Mouse (Mus musculus) erythroblast, embryonic 14.5 days (primary cell): ENCODE data around the gene Fbxl19.

Experiments
- GATA1 ChIP-seq: IDR thresholded peaks from 2 replicates; pipeline ENCODE4 v1.6.1; 2012; ENCODE audit warnings: low read length, inconsistent platforms, mixed read lengths
- TAL1 ChIP-seq: IDR thresholded peaks from 3 replicates; pipeline ENCODE4 v1.6.1; 2012; ENCODE audit warnings: low read length, inconsistent platforms, mixed read lengths

DNA sequence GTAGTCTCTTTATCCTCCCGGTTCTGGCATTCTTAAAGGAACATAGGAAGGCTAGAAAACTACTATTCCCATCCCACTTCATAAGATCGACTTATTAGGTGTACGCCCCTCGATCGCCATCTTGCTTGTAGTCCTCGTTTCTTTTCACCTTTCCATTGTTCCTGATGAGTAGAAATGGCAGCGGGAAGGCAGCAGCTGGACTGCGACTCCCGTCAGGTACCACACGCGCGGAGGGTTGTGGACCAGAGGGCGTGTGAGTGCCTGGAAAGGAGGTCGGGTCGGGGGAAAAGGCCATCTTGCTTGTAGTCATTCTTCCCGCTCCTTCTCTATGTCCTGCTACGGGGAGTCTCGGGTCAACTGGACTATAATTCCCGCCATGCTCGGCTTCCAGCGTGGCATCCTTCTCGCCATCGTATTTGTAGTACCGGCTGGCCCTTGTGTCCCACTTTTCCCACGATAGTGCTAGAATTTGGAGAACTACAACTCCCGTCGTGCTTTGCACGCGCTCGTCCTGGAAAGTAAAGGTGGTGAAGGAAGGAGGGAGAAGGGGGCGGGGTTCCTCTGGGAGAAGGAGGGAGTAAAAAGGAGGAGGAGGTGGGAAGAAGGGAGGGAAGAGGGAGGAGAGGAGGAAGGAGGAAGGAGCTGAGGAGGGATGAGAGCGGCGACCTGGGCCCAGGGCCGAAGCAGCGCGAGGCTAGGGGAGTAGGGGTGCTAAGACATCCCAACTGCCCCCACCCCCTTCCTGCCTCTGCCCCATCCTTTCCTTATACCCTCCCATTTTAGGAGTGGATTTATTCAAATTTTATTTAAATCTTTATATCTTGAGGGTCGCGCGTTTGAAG is 1.5 kb downstream of the Fbxl19 start:
- no peak for TF ChIP-seq TAL1
- no peak for TF ChIP-seq GATA1
